Mouse (Mus musculus) olfactory bulb, adult 2 months (tissue): ENCODE measurements around the gene Selenok. TPM values are rescaled to one million over a fixed set of nuclear protein-coding genes. Genes with fewer than 3 reads are reported as not detected.

Experiments
- H3K27ac ChIP-seq: fragments of 200-500 bp; 2 replicates; pipeline ENCODE4 v1.5.1; 2012; ENCODE audit warnings: low read depth, low read length; ENCODE audit not compliant: insufficient read depth
- H3K4me1 ChIP-seq: fragments of 200-500 bp; 2 replicates; pipeline ENCODE4 v1.6.1; 2012; ENCODE audit warnings: low read length; ENCODE audit not compliant: control insufficient read depth, insufficient read depth
- H3K4me3 ChIP-seq: fragments of 200-500 bp; 2 replicates; pipeline ENCODE4 v1.5.1; 2012; ENCODE audit warnings: mild to moderate bottlenecking, low read depth, low read length, moderate library complexity; ENCODE audit not compliant: insufficient read depth
- CTCF ChIP-seq: fragments of 200-500 bp; IDR thresholded peaks from 2 replicates; pipeline ENCODE4 v1.5.1; 2012; ENCODE audit warnings: low read depth, mild to moderate bottlenecking, low read length, moderate library complexity; ENCODE audit not compliant: insufficient read depth
- POLR2A ChIP-seq: fragments of 200-500 bp; IDR thresholded peaks from 2 replicates; pipeline ENCODE4 v1.6.1; 2012; ENCODE audit warnings: mild to moderate bottlenecking, low read depth, low read length, moderate library complexity; ENCODE audit not compliant: insufficient read depth
- WGBS: fragments of 180-500 bp; shearing (Covaris S2); methylation state at CpG from one replicate; pipeline ENCODE4 v1.1.7; 2018; 5-methylcytosine and 5-hydroxymethylcytosine counted together
- polyA plus RNA-seq: library from polyadenylated mRNA; stranded (reverse); fragments of >200 nt; gene quantifications from 2 replicates; pipeline ENCODE4 v1.2.4, GENCODE M21; 2012; ENCODE audit warnings: low replicate concordance; ENCODE audit not compliant: missing spikeins, insufficient read depth, insufficient read length

The Selenok gene
- polyA plus RNA-seq, 1 experiment: not detected

GRCm38 (mm10) chr14:30019792-30020575, 51.9 kb downstream of the Selenok start:
- no peak for TF ChIP-seq CTCF

DNA sequence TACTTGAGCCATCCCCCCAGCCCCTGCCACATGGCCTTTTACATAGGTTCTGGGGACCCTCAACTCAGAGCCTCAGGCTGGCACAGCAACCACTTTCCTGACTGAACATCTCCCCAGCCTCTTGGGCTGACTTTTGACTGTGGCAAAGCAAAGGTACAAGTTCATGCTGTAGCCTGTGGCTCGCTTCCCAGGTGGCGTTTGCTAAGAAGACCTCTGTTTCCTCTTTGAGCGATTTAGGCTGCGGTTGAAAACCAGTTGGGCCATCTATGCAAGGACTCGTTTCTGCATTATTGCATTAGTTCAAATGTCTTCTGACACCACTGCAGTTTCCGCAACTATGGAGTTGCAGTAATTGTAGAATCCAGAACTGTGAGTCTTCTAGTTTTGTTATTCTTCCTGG, 54.4 kb downstream of the Selenok start:
- H3K4me1 ChIP-seq: no peaks in the 10 kb centered on the region
- TF ChIP-seq POLR2A (no peak), CTCF (no peak)
- H3K27ac ChIP-seq: no peak overlapping the region
- no peak overlapping the region for H3K4me3 ChIP-seq
- 92% methylated on average over 6 of the region's 6 CpGs for WGBS

More at GRCm38 (mm10) chr14:30019792-30020575, 51.9 kb downstream of the Selenok start:
- Histone ChIP-seq H3K27ac (no peak overlapping the region), H3K4me1 (no peaks in the 10 kb centered on the region), H3K4me3 (no peak overlapping the region)
- WGBS: 59% methylated on average over 9 of the region's 9 CpGs

DNA sequence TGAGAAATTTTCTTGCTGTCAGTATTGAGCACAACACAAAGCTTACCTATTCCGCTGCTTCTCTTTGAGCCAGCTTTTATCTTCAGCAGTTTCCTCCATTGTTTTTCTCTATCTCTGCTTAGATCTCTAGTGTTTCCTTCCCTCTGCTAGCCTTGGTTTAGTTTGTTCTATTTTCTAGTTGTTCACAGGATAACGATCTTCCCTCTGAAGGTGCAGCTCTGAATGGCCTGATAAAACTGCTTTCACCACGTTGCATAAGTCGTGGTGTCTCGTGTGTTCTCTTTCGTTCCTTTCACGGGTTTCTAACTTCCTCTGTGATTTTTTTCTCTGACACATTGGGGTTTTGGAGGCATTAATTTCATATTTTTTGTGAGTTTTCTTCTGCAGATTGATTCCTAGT, 56.3 kb downstream of the Selenok start:
- WGBS: 41% methylated on average over 7 of the region's 7 CpGs
- H3K4me3 ChIP-seq: no peak overlapping the region
- TF ChIP-seq CTCF (no peak), POLR2A (no peak)
- H3K4me1 ChIP-seq: no peaks in the 10 kb centered on the region
- no peak overlapping the region for H3K27ac ChIP-seq

Other genes with a start within 250 kb of the Selenok start
- 1,329 TPM in 1 of 2 replicates, not detected in the other for gene Cacna2d3, start 246.4 kb upstream of the Selenok start, polyA plus RNA-seq
- gene Actr8, start 10.0 kb downstream of the Selenok start, polyA plus RNA-seq: not detected in 2 replicates
- not detected in 2 replicates for gene Il17rb, start 40.6 kb downstream of the Selenok start, polyA plus RNA-seq
- gene Chdh, start 40.7 kb downstream of the Selenok start, polyA plus RNA-seq: not detected in 2 replicates